Mouse (Mus musculus) activated CD4-positive, CD25-positive, alpha-beta regulatory T cell, adult 4 months (primary cell): Measurements from ENCODE around the gene Gm10642. TPM values are rescaled to one million over a fixed set of nuclear protein-coding genes. Genes with fewer than 3 reads are reported as not detected.

Source experiments
- ATAC-seq: one replicate; pipeline ENCODE4 v1.8.0; 2017
- polyA plus RNA-seq, 2 experiments: library from polyadenylated mRNA; unstranded; fragments of 100-300 nt; shearing (Covaris generic); gene quantifications; one replicate each; pipeline ENCODE4 v1.2.1; 2017

Gene Gm10642
- polyA plus RNA-seq, result under 1 TPM; 0.61 to 0.71 TPM

DNA sequence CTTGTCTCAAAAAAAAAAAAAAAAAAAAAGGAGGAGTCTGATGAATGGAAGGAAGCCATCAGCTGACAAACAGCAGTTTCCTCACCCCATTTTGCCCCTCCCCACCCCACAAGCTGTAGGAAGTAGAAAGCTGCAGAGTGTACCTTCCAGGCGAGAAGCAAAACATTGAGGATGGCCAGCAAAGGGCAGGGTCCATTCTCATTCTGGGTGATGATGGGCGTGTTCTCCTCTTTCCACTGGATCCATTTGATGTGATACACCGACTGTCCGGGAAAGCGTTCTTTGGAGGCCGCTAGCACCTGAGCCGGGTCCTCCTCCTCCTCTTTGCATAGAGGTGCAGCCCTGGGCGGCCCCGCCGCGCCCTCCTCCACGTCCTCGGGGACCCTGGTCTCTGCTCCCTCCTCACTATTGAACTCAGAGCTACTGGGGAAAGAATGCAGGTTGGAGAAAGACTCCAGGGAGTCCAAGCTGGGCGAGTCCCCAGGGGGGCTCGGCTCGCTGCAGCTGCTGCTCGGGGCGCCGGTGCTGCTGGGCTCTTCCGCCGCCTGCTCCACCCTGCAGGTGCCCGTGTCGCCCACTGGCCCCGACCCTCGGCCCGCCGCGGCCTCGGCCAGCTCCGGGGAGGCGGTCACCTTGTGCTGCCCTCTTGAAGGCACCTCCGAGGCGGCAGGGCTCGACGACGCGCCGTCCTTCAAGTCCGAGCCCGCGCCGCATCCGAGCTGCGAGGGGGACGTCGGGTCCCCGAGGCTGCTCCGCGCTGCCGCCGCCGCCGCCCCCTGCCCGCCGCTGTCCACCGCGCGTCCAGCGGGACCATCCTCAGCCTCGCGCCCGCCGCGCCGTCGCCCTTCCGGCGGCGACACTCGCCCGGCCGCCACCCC lies at the start of gene Gm10642:
Gene Gm10642, plus strand, starts transcription at position 122 of the 878 bp plus-strand sequence.
- peak; percentile 46 for ATAC-seq

DNA sequence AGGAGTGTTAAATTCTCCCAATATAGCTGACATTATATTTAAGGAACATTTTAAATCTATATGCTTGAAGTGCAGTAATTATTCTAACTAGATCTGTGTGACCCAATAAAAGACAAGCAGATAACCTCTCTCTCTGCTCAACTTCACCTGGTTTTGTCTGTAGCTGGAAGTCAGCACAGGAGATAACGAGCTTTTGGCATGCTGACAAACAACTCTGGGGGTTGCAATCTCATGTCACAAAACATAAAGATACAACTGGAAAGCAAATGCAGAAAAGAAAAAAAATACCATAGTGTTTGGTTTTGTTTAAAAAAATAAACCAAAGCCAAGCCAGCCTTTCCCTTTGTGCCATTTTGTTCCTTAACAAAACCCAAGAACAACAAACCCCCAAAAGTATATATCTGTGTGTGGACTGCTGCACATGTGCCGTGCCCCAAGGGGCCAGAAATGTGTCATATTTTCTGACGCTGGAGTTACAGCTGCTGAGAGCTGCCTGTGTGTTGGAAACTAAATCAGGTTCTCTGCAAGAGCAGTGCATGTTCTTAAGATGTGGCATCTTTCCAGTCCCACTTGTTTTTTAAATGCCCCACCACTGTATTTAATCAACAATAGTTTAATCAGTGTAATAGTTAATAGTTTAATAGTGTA lies 44.9 kb upstream of the Gm10642 start:
- ATAC-seq, result no peak

- ATAC-seq, result no peak
Observed at GRCm38 (mm10) chr9:70629711-70630110, 26.3 kb upstream of the Gm10642 start.

DNA sequence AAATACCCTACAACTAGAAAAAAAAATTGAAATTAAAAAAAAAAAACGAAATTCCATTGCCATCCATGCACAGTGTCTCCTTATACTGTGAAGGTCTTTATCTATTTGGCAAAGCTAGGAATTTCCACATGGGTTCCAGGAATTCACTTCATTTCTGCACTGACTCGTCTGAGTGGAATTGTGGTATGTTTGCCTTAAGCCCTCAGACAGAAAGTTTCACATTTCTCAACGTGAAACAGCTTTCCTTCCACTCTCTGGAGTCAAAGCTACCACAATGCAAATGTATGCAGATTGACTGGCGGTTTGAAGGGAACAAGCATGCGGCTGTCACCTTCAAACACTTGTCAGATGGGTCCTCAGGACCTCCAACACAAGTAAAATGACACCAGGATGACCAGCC lies 24.4 kb upstream of the Gm10642 start:
- ATAC-seq, result no peak

GRCm38 (mm10) chr9:70636748-70637147 lies 19.3 kb upstream of the Gm10642 start:
- no peak for ATAC-seq

DNA sequence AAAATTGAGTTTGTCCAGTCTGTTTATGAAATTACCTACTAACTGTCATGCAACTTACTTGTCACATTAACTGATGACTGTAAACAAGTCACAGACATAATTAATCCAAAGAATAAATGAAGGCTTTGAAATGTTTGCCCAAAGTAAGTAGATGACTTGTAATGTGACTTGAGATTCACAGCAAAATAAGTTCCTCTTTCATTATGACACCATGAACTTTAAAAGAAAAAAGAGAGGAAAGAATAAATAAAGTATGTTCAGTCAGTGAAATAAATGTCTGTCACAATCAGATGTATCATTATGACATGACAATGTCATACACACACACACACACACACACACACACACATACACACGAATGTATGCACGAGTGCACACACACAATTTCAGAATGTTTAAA lies 5.8 kb upstream of the Gm10642 start:
- ATAC-seq, result no peak

DNA sequence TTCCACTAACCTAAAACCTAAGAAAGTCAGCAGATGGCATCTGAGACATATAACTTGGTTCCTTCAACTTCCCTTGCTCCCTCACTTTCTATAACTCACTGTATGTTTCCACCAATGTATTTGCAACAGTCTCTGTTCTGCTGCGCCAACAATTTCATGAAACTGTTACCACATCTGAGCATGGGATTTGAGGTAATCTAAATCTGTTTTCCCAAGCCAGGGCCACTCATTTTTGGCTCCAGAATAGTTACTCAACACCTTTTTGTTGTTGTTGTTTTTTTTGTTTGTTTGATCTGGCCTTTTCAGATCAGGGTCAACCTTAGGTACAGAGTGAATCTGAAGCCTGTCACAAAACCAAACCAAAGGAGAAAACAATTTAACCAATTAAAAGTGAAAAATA lies 5.1 kb upstream of the Gm10642 start:
- no peak for ATAC-seq

DNA sequence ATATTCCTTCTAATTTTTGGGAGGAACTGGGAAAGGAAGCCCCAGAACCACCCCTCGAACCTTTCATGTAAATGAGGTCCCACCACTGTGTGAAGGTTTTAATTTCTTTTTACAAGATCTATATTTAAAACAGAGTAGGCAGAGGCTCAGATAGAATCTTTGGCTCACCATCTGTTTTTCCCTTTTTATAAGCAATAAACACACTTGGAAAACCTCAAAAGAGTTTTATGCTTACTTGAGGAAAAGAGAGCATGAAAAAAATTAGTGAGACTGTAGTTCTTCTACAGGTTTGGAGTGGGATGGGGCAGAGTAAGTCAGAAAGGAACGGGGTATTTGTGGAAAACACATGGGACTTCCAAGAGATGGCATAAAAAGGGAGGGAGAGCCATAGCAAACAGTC lies 3.8 kb upstream of the Gm10642 start:
- ATAC-seq, result no peak

- no peak for ATAC-seq
Observed at GRCm38 (mm10) chr9:70653875-70654274, 2.2 kb upstream of the Gm10642 start.

DNA sequence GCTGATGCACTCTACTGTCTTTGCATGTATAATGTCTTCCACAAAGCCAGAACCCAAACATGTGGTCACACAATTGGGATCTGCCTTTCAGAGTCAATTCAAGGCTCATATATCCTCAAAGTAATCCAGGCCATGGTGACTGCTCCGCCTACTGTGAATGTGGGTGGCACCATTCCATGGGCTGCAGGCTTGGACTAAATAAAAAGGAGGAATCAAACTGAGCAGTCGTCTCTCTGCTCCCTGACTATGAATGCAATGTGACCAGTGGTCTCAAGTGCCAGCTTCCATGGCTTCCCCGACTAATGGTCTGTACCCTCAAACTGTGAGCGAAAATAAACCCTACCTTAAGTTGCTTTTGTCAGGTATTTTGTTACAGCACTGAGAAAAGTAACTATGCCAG lies 1.6 kb upstream of the Gm10642 start:
- ATAC-seq, result no peak

DNA sequence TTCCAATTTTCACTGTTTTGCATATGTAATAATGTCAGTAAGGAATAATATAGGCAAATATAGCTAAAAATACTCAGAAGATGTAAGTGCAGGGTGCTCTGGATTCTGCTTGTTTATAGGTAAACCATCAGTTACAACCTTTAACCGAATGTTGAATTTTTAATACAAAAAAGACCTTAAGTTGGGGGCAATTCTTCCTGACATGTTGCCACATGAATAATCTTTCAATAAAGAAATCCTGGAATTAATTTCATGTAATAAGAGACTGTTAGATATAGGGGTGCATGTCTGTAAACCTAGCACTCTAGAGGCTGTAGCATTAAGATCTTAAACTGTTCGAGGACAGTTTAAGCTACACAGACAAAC lies 304 bp upstream of the Gm10642 start:
- no peak for ATAC-seq

GRCm38 (mm10) chr9:70657013-70657967 lies 1.2 kb downstream of the Gm10642 start, which contains the start of gene Mindy2:
Mindy2 (minus strand) TSS chr9:70657174.
- ATAC-seq, result peak; percentile 90

DNA sequence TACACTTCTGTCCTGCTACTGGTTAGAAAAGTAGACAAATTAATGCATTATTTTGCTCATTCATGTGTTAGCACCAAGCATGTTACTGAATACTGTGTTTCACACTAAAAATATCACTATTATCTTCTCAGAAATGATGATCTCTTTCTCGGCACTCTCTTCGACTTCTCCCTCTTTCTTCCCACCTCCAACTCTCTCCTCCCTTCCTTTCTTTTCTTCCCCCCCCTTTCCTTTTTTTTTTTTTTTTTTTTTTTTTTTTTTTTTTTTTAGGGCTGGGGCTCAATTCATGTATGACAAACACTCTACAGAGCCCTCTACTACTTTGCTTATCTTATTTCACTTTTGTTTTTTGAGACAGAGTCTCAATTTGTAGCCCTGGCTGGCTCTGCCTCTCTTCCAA lies 2.2 kb downstream of the Gm10642 start:
- ATAC-seq, result no peak

DNA sequence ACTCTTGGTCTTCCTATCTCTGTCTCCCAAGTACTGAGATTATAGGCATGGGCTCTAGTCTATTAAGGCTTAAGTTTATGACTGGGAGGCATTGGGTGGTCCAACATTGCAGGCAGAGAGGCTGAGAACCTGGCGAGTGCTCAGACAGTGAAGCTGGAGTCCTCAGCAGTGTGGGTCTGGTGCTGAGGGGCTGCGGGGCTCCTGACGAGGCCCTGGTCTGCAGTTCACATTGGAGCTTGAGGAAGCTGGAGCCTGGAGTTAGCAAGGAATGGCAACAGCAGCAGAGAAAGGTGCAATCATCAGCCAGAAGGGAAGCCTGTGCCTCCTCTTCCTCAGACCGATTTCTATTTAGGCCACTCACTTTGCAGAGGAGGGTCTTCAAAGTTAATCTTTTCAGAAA lies 8.8 kb downstream of the Gm10642 start:
- no peak for ATAC-seq

- no peak for ATAC-seq
Observed at GRCm38 (mm10) chr9:70665372-70666145, 9.5 kb downstream of the Gm10642 start.

- no peak for ATAC-seq
Observed at GRCm38 (mm10) chr9:70666811-70667210, 10.8 kb downstream of the Gm10642 start.

DNA sequence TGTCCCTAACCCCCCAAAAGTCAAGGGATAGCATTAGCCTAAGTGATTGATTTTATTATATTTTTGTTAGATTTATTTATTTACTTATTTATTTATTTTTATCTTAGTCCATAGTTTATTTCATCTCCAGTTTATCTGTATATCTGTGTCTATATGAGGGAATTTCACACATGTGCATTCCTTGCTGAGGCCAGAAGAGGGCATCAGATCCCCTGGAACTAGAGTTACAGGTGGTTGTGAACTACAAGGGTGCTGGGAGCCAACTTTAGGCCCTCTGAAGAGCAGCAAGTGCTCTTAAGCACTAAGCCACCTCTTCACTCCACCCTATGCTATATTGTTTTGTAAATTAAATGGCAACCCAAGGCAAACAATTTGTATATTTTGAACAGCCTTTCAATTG lies 12.0 kb downstream of the Gm10642 start:
- no peak for ATAC-seq

DNA sequence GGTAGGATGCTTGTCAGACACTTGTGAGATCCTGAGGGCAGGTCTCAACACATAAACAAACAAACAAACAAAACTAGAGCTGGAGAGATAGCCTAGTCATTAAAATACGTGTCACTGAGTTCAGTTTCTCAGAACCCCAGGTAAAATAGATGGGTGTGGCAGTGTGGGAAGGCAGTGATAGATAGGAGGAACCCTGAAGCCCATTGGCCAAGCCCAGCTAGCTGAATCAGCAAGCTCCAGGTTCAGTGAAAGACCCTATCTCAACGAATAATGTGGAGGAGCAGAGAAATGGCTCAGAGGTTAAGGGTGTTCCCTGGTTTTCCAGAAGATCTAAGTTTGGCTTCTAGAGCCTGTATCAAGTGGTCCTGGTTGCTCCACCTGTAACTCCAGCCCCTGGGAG lies 13.1 kb downstream of the Gm10642 start:
- ATAC-seq, result no peak

DNA sequence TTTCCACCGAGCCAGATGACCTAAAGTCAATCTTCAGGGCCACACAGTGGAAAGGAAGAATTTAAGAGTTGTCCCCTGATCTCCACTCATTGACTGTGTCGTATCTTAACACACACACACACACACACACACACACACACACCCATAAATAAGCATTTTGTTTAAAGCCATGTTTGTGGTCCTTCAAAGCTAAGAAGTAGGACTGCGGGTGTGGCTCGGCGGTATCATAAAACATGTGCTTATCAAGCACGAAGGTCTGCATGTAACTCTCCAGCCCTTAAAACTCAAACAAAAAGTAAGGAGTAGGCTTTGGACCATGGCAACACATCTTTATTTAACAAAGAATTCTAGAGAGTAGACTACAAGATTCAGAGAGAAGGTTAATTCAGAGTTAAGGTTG lies 14.3 kb downstream of the Gm10642 start:
- ATAC-seq, result no peak

DNA sequence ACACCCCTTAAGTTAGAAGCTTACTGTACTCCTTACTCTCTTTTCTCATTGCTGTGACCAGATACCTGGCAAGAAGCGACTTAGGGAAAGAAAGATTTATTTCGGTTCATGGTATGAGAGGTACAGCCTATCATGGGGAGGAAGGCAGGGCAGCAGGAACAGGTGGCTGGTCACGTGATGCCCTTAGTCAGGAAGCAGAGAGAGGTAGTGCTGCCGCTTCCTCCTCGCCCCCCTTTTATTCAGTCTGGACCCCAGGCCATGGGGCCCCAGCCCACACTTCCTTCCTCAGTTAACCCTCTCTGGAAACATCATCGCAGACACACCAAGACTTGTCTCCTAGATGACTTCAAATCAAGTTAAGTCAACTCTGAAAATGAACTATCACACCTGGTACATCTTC lies 15.2 kb downstream of the Gm10642 start:
- peak; percentile 86 for ATAC-seq

- peak; percentile 14 for ATAC-seq
Observed at GRCm38 (mm10) chr9:70671772-70672579, 15.9 kb downstream of the Gm10642 start.
